Mouse (Mus musculus): ENCODE measurements around the gene Tmem176b. TPM values are rescaled to one million over a fixed set of nuclear protein-coding genes. Genes with fewer than 3 reads are reported as not detected.

Tmem176b gene
- polyA plus RNA-seq (2012; rRNA removed): 220 and 232 TPM in 2 replicates

GRCm38 (mm10) chr6:48840973-48841625 is at the start of gene Tmem176b:
Gene Tmem176b (minus strand): TSS chr6:48841496.

GRCm38 (mm10) chr6:48872596-48872995 is 31.3 kb upstream of the Tmem176b start, which contains the start of gene Aoc1:
Gene Aoc1 (plus strand): TSS chr6:48872896.

GRCm38 (mm10) chr6:48840371-48840969 is 826 bp downstream of the Tmem176b start, which contains the start of gene Tmem176a:
Gene Tmem176a (plus strand): TSS chr6:48840919.

Other genes with a start within 250 kb of the Tmem176b start
- gene Repin1, start 247.6 kb downstream of the Tmem176b start, polyA plus RNA-seq (2012; rRNA removed): 18.1 and 19.4 TPM in 2 replicates
- not detected in 2 replicates for gene Gm44965, start 247.6 kb downstream of the Tmem176b start, polyA plus RNA-seq (2012; rRNA removed)
- gene Zfp775, start 239.4 kb downstream of the Tmem176b start, polyA plus RNA-seq (2012; rRNA removed): 1.7 and 2.2 TPM in 2 replicates
- 0.20 and 0.21 TPM in 2 replicates for gene AI854703, start 214.7 kb downstream of the Tmem176b start, polyA plus RNA-seq (2012; rRNA removed)
- gene Gimap8, start 194.3 kb downstream of the Tmem176b start, polyA plus RNA-seq (2012; rRNA removed): 2.7 and 3.0 TPM in 2 replicates
- gene Gimap9, start 165.4 kb downstream of the Tmem176b start, polyA plus RNA-seq (2012; rRNA removed): 6.6 and 7.7 TPM in 2 replicates
- 11.2 and 11.3 TPM in 2 replicates for gene Gimap4, start 156.9 kb downstream of the Tmem176b start, polyA plus RNA-seq (2012; rRNA removed)
- gene Gimap6, start 133.3 kb downstream of the Tmem176b start, polyA plus RNA-seq (2012; rRNA removed): 8.6 and 9.2 TPM in 2 replicates
- gene Gm28053, start 122.9 kb downstream of the Tmem176b start, polyA plus RNA-seq (2012; rRNA removed): 0.65 and 0.77 TPM in 2 replicates
- 0.06 and 0.25 TPM in 2 replicates for gene Gimap7, start 122.9 kb downstream of the Tmem176b start, polyA plus RNA-seq (2012; rRNA removed)
- gene Gimap1, start 102.4 kb downstream of the Tmem176b start, polyA plus RNA-seq (2012; rRNA removed): 2.8 and 3.0 TPM in 2 replicates
- gene Gimap5, start 95.3 kb downstream of the Tmem176b start, polyA plus RNA-seq (2012; rRNA removed): 3.1 TPM in 2 replicates
- gene Gimap3, start 70.6 kb downstream of the Tmem176b start, polyA plus RNA-seq (2012; rRNA removed): 0.42 and 0.68 TPM in 2 replicates
- 58.6 and 68.3 TPM in 2 replicates for gene Tmem176a, start 577 bp downstream of the Tmem176b start, polyA plus RNA-seq (2012; rRNA removed)
- 0.08 and 0.23 TPM in 2 replicates for gene Aoc1, start 31.4 kb upstream of the Tmem176b start, polyA plus RNA-seq (2012; rRNA removed)
- not detected in 2 replicates for gene 1600015I10Rik, start 88.4 kb upstream of the Tmem176b start, polyA plus RNA-seq (2012; rRNA removed)
- gene Doxl2, start 133.5 kb upstream of the Tmem176b start, polyA plus RNA-seq (2012; rRNA removed): not detected in 2 replicates
- not detected in 2 replicates for gene Svs1, start 145.4 kb upstream of the Tmem176b start, polyA plus RNA-seq (2012; rRNA removed)
- gene Gpnmb, start 195.1 kb upstream of the Tmem176b start, polyA plus RNA-seq (2012; rRNA removed): 0.38 and 0.46 TPM in 2 replicates
- gene Malsu1, start 232.3 kb upstream of the Tmem176b start, polyA plus RNA-seq (2012; rRNA removed): 14.3 and 14.5 TPM in 2 replicates

All from liver, embryonic 18 days (tissue).